Mouse (Mus musculus) left cerebral cortex, postnatal 25 days (tissue): ENCODE measurements around the gene Olfr130. TPM values are rescaled to one million over a fixed set of nuclear protein-coding genes. Genes with fewer than 3 reads are reported as not detected.

Experiments used
- DNase-seq, 2 experiments: peaks; one replicate each; pipeline ENCODE4 v3.0.0; 2022; ENCODE audit warnings: low spot score in 2 of 2, mixed read lengths in 1 of 2
- intact Hi-C: fragments of 180-260 bp; cut with DNase I; formaldehyde crosslinking; loops from one replicate; pipeline ENCODE4 v1.15.1; 2025
- total RNA-seq, 2 experiments: library from RNA; stranded (reverse); gene quantifications; 2 replicates each; pipeline ENCODE4 v1.2.3; 2021

Olfr130 gene
- total RNA-seq: not detected

- no peak for DNase-seq
Measured at GRCm38 (mm10) chr17:38063621-38064020, at the start of gene Olfr130. Gene Olfr130 (plus strand): TSS chr17:38063921.

DNA sequence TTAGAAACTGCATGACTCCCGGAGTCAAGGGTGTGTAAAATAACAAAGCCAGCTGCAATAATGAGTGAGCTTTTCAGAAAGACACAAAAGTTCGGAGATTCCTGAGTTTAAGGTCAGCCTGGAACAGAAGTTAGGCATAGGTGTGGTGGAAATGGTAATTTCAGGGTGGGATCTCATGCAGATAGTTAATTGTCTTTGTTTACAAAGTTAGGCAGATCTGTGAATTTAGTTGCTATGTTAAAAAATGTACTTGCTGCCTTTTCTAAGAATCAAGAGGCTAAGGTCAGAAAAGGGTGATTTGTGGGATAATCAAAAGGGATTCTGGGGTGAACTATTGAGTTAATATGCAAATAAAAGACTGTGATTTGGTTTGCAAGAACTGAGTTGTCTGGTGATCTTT, 47.4 kb upstream of the Olfr130 start:
- intact Hi-C loops: no loop called here
- no peak for DNase-seq

More at GRCm38 (mm10) chr17:38063621-38064020, at the start of gene Olfr130:
- intact Hi-C loops: no loop called here

DNA sequence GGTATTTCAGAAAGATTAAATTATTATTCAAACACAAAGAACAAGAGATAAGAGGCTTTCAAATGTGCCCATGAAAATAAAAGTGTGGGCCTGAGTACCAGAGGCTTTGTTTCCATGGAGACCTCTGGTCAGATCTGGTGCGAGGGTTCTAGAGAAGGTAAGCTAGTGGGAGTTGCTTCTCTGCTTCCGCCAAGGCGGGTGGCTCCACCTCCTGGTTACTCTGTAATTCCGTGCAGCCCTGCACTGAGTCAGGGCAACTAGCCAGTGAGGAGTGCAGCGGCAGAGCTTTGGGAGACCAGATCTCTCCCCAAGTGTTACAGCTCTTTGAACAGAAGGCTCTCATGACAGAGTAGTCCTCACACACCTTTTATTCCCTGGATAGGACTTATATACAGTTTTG, 37.4 kb upstream of the Olfr130 start:
- intact Hi-C loops: no loop called here

DNA sequence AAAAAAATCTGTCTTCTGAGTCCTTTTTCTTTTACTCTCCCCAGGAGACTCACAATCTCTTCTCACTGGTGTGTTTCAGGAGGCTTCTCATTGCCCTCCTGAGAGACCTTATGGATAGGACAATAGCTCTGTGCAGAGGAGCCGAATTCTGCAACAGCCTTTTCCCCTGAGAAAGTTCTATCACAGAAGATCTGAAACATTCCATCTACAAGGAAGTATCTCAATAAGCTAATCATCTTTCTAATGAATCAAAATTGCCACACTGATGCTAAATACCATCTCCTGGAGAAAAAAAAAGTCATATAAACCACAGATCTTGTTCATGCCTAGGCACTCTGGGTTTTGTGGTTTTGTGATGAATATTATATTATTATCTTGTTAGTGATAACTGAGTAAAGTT, 3.7 kb upstream of the Olfr130 start, which contains the start of gene Olfr129:
TSS of gene Olfr129 (minus strand) at position 101 of the 400 bp plus-strand sequence.
- DNase-seq: no peak
- intact Hi-C loops: no loop called here

More for the DNA sequence above, 37.4 kb upstream of the Olfr130 start:
- no peak for DNase-seq

- intact Hi-C loops: no loop called here
- no peak for DNase-seq
Measured at GRCm38 (mm10) chr17:38082364-38082763, 18.6 kb downstream of the Olfr130 start.

GRCm38 (mm10) chr17:38088593-38088992, 24.9 kb downstream of the Olfr130 start, which contains the start of gene Olfr131:
Gene Olfr131 (minus strand): TSS chr17:38088693.
- no peak for DNase-seq
- intact Hi-C loops: no loop called here

Other genes with a start within 250 kb of the Olfr130 start
- gene Olfr125, start 231.0 kb upstream of the Olfr130 start, total RNA-seq: not detected
- not detected for gene Olfr126, start 216.4 kb upstream of the Olfr130 start, total RNA-seq
- gene Olfr127, start 163.5 kb upstream of the Olfr130 start, total RNA-seq: not detected
- gene Olfr128, start 143.4 kb upstream of the Olfr130 start, total RNA-seq: not detected
- gene Olfr761, start 110.8 kb upstream of the Olfr130 start, total RNA-seq: not detected
- gene Olfr129, start 3.8 kb upstream of the Olfr130 start, total RNA-seq: not detected
- gene Olfr131, start 24.8 kb downstream of the Olfr130 start, total RNA-seq: not detected
- not detected for gene Olfr132, start 70.6 kb downstream of the Olfr130 start, total RNA-seq
- gene Olfr133, start 81.4 kb downstream of the Olfr130 start, total RNA-seq: not detected
- gene Olfr134, start 107.5 kb downstream of the Olfr130 start, total RNA-seq: not detected
- not detected for gene Olfr135, start 140.4 kb downstream of the Olfr130 start, total RNA-seq
- not detected for gene Olfr138, start 197.1 kb downstream of the Olfr130 start, total RNA-seq
- gene Olfr137, start 243.6 kb downstream of the Olfr130 start, total RNA-seq: not detected